Mouse (Mus musculus) thymus, postnatal 10 days (tissue): ENCODE results near the gene Hexim1.

Source experiments
- DNase-seq, 2 experiments: peaks; one replicate each; pipeline ENCODE4 v3.0.0; 2021; ENCODE audit warnings: low spot score in 2 of 2

Gene Hexim1

GRCm38 (mm10) chr11:103158621-103159478 lies 42.8 kb downstream of the Hexim1 start:
- DNase-seq: peak; percentile 82 to 97

GRCm38 (mm10) chr11:103160738-103161137 lies 44.7 kb downstream of the Hexim1 start:
- no peak for DNase-seq

GRCm38 (mm10) chr11:103161449-103161848 lies 45.4 kb downstream of the Hexim1 start:
- DNase-seq: no peak

- DNase-seq: no peak
Observed at GRCm38 (mm10) chr11:103162132-103162531, 46.1 kb downstream of the Hexim1 start.

GRCm38 (mm10) chr11:103164391-103164790 lies 48.4 kb downstream of the Hexim1 start:
- peak in 1 of 2 experiments; percentile 53 for DNase-seq

GRCm38 (mm10) chr11:103168690-103169390 lies 52.8 kb downstream of the Hexim1 start:
- DNase-seq: peak; percentile 66 to 78
